14 mouse cellular contexts compared by ENCODE assay signal in the genomic region with DNA sequence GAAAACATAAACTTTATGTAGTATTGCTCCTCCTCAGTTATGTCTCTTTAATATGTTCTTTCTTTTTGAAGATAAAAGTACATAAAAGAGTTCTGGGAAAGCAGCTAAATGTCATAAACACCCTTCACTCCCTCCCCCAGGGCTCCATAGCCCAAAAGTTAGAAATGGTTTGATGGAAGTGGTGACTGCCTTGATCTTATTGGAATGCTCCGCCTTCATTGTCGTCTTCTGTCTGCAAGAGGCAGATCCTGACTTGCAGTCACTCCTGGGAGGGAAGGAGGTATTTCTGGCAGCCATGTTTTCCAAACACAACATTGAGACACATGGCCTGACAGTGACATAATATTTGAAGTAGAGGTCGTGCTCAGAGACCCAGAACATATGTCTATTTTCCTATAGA.
"Had no signal": no experiment of that assay in that cellular context is flagged by ENCODE, and none has a peak within 500 bp of the region (broad histone marks: within the 10 kb centered on the region; RNA-seq: fewer than 3 reads in every experiment).

No protein-coding gene starts in this region.

- H3K36me3 ChIP-seq: liver, embryonic 12.5 days; liver, embryonic 15.5 days; midbrain, embryonic 13.5 days had no signal

- H3K27ac ChIP-seq: liver, embryonic 12.5 days; liver, embryonic 15.5 days; macrophage; midbrain, embryonic 13.5 days had no signal

- H3K4me2 ChIP-seq: liver, embryonic 12.5 days; liver, embryonic 15.5 days; midbrain, embryonic 13.5 days had no signal

- H3K9me3 ChIP-seq: liver, embryonic 12.5 days; liver, embryonic 15.5 days; midbrain, embryonic 13.5 days had no signal

- H3K4me1 ChIP-seq: liver, embryonic 12.5 days; liver, embryonic 15.5 days; midbrain, embryonic 13.5 days had no signal

- H3K4me3 ChIP-seq: liver, embryonic 12.5 days; liver, embryonic 15.5 days; midbrain, embryonic 13.5 days had no signal

- ATAC-seq: intestine, postnatal 0 days; liver, embryonic 12.5 days; midbrain, embryonic 13.5 days; midbrain, embryonic 16.5 days had no signal

- DNase-seq: kidney, adult 2 months; kidney, postnatal 14 days; kidney, postnatal 4 days; layer of hippocampus, adult 9-11 months; liver; lung, postnatal 10 days; thymus, adult 18-20 months; thymus, postnatal 36 days had no signal

- H3K27me3 ChIP-seq: liver, embryonic 12.5 days; liver, embryonic 15.5 days; midbrain, embryonic 13.5 days had no signal

- H3K9ac ChIP-seq: liver, embryonic 12.5 days; liver, embryonic 15.5 days; midbrain, embryonic 13.5 days had no signal
